Mouse (Mus musculus) spleen, adult 2 months (tissue): ENCODE measurements around the gene Pprc1. TPM values are rescaled to one million over a fixed set of nuclear protein-coding genes. Genes with fewer than 3 reads are reported as not detected.
A peak's percentile ranks its signal among the peaks of the same experiment; 100 is the strongest.

Experiments used
- DNase-seq, 2 experiments: peaks; one replicate each; pipeline versions ENCODE4 v3.0.0 to v3.0.0-alpha.2; 2012 to 2021; ENCODE audit warnings: low spot score in 2 of 2, low read depth in 1 of 2
- H3K27ac ChIP-seq: fragments of 200-500 bp; 2 replicates; pipeline ENCODE4 v1.5.1; 2012; ENCODE audit warnings: low read length, inconsistent platforms; ENCODE audit not compliant: insufficient read depth
- H3K27me3 ChIP-seq: fragments of 200-500 bp; 2 replicates; pipeline ENCODE4 v1.6.1; 2012; ENCODE audit warnings: mild to moderate bottlenecking, moderate library complexity, low read length, inconsistent platforms; ENCODE audit not compliant: control insufficient read depth, insufficient read depth
- H3K36me3 ChIP-seq: fragments of 200-500 bp; 2 replicates; pipeline ENCODE4 v1.6.1; 2012; ENCODE audit warnings: mild to moderate bottlenecking, low read length, inconsistent platforms; ENCODE audit not compliant: control insufficient read depth, insufficient read depth
- H3K4me1 ChIP-seq: fragments of 200-500 bp; 2 replicates; pipeline ENCODE4 v1.6.1; 2011; ENCODE audit warnings: inconsistent platforms; ENCODE audit not compliant: control insufficient read depth, insufficient read depth, insufficient read length
- H3K4me3 ChIP-seq: fragments of 200-500 bp; 2 replicates; pipeline ENCODE4 v1.5.1; 2011; ENCODE audit warnings: mild to moderate bottlenecking, inconsistent platforms; ENCODE audit not compliant: insufficient read depth, insufficient read length; ENCODE audit errors: extremely low read depth
- CTCF ChIP-seq: fragments of 200-500 bp; IDR thresholded peaks from 2 replicates; pipeline ENCODE4 v1.5.1; 2011; ENCODE audit warnings: mild to moderate bottlenecking, inconsistent platforms; ENCODE audit not compliant: insufficient read depth, insufficient read length, insufficient replicate concordance; ENCODE audit errors: extremely low read depth
- POLR2A ChIP-seq: fragments of 200-500 bp; IDR thresholded peaks from 2 replicates; pipeline ENCODE4 v1.6.1; 2011; ENCODE audit warnings: low read depth, low read length, inconsistent platforms
- WGBS: fragments of 180-500 bp; shearing (Covaris S2); methylation state at CpG from one replicate; pipeline ENCODE4 v1.1.7; 2018; 5-methylcytosine and 5-hydroxymethylcytosine counted together
- polyA plus RNA-seq: library from polyadenylated mRNA; depleted of rRNA; stranded (reverse); fragments of >200 nt; gene quantifications from 2 replicates; pipeline ENCODE4 v1.2.3, GENCODE M21; 2012

Gene Pprc1
- polyA plus RNA-seq, 1 experiment, result 28.5 TPM

DNA sequence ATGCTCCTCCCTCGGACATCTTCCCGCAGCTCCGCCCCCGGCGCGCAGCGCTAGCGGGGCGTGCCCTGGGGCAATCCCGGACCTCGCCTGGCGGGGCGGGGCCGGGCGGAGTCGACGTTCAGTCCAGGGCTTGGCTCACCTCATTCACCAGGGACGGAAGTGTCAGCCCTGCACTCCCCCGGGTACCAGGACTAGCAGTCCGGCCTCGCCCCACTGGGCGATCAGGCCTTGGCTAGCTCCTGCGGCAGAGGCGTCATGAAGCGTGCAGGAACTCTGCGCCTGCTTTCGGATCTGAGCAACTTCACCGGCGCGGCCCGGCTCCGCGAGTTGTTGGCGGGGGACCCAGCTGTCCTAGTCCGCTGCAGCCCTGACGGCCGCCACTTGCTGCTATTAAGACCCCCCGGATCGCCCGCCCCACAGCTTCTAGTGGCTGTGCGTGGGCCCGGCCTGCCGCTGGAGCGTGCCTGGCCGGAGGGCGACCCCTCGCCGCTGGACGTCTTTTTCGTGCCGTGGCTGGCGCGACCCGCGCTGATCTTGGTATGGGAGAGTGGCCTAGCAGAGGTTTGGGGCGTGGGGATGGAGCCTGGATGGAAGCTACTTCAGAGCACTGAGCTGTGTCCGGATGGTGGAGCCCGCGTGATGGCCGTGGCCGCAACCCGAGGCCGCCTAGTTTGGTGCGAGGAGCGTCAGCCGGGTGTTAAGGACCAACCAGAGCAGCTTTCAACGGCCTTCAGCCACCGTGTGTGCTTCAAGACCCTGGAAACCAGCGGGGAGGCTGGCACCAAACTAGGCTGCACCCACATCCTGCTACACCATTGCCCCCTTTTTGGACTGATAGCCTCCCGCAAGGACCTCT lies 41.1 kb upstream of the Pprc1 start, which contains the start of gene Hps6:
TSS of gene Hps6 (plus strand) at position 138 of the 856 bp plus-strand sequence.
- Histone ChIP-seq H3K4me1 (peaks cover 20% of the 10 kb centered on the region), H3K36me3 (peaks cover 3% of the 10 kb centered on the region; the same call in 1 of the 2 replicates), H3K27me3 (no peaks in the 10 kb centered on the region), H3K27ac (peak within 1 kb of the TSS; percentile 61), H3K4me3 (peak within 1 kb of the TSS; percentile 78)
- TF ChIP-seq CTCF (no peak), POLR2A (peak; percentile 78)
- DNase-seq, result peak; percentile 59 to 90
- WGBS, result 1% methylated on average over 69 of the region's 70 CpGs

DNA sequence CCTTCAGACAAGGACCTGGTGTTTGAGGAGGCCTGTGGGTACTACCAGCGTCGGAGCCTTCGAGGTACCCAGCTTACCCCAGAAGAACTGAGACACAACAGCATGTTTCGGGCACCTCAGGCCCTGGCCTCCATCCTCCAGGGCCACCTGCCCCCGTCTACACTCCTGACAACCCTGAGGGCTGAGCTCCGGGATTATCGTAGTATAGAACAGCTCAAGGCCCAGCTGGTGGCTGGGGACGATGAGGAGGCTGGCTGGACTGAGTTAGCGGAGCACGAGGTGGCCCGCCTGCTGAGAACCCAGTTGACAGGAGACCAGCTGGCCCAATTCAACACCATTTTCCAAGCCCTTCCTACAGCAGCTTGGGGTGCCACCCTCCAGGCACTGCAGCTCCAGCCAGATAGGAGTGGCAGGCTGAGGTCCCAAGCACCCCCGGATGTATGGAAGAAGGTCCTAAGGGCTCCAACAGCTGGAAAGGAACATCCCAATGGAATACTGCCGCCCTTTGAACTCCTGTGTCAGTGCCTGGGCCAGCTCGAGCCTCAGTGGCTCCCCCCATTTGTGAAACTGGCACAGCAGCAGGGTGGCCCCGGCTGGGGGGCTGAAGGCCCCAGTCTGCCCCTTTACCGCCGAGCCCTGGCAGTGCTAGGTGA lies 39.7 kb upstream of the Pprc1 start:
- Histone ChIP-seq H3K4me3 (no peak overlapping the region), H3K36me3 (peaks cover 3% of the 10 kb centered on the region; the same call in 1 of the 2 replicates), H3K4me1 (peaks cover 20% of the 10 kb centered on the region), H3K27ac (no peak overlapping the region), H3K27me3 (no peaks in the 10 kb centered on the region)
- TF ChIP-seq CTCF (no peak), POLR2A (no peak)
- no peak for DNase-seq
- 87% methylated on average over 17 of the region's 17 CpGs for WGBS

DNA sequence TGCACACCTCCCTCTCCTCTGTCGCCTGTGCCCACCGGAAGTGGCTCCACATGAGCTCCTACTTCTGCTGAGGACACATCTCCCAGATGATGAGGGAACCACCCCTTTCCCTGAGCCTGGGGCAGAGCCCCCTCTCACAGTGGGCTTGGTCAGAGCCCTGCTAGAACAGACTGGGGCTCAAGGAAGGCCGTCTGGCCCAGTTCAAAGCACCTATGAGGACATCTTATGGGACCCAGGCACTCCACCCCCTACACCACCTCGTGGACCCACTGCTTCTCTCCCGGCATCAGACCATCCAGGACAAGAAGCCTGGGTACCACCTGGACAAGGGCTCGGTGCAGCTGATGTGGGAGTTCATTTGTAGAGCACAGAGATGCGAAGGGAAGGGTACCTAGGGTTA lies 39.0 kb upstream of the Pprc1 start:
- no peak for DNase-seq
- WGBS, result 94% methylated on average over 7 of the region's 7 CpGs
- TF ChIP-seq POLR2A (no peak), CTCF (no peak)
- no peak overlapping the region for H3K4me3 ChIP-seq
- H3K36me3 ChIP-seq, result peaks cover 3% of the 10 kb centered on the region; the same call in 1 of the 2 replicates
- no peak overlapping the region for H3K27ac ChIP-seq
- H3K27me3 ChIP-seq, result no peaks in the 10 kb centered on the region
- H3K4me1 ChIP-seq, result peaks cover 20% of the 10 kb centered on the region

DNA sequence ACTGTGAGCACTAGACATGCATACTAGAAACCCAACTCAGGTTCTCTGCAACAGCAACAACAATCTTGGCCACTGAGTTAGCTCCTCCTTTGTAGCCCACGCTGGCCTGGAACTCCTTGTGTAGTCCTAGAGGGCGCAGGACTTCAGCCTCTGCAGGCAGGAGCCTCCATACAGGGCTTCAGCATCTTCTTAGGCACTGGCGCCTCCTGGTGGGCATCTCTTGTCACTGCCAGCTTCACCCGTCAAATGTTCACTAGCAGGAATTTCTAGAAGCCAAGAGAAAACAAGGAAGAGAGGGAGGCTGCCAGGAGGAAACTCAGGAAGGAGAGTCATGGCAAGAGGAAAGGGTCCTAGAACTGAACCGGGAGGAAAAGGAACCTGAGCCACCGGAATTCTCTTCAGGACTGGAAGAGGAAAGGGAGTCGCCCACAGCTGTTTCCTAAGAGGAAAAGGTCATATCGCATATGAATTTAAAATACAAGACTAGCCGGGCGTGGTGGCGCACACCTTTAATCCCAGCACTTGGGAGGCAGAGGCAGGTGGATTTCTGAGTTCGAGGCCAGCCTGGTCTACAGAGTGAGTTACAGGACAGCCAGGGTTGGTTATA lies 30.0 kb upstream of the Pprc1 start:
- DNase-seq, result peak; percentile 64 to 80
- no peak overlapping the region for H3K27ac ChIP-seq
- 10% methylated on average over 12 of the region's 12 CpGs for WGBS
- no peak overlapping the region for H3K4me3 ChIP-seq
- TF ChIP-seq POLR2A (no peak), CTCF (peak; percentile 96)
- H3K27me3 ChIP-seq, result peaks cover 1% of the 10 kb centered on the region; the same call in 1 of the 2 replicates
- H3K4me1 ChIP-seq, result no peaks in the 10 kb centered on the region
- H3K36me3 ChIP-seq, result no peaks in the 10 kb centered on the region

GRCm38 (mm10) chr19:46016023-46016422 lies 28.7 kb upstream of the Pprc1 start:
- H3K36me3 ChIP-seq, result no peaks in the 10 kb centered on the region
- WGBS, result 90% methylated on average over 2 of the region's 2 CpGs
- no peak overlapping the region for H3K27ac ChIP-seq
- TF ChIP-seq POLR2A (no peak), CTCF (no peak)
- H3K4me3 ChIP-seq, result no peak overlapping the region
- H3K27me3 ChIP-seq, result peaks cover 1% of the 10 kb centered on the region; the same call in 1 of the 2 replicates
- no peak for DNase-seq
- H3K4me1 ChIP-seq, result no peaks in the 10 kb centered on the region

DNA sequence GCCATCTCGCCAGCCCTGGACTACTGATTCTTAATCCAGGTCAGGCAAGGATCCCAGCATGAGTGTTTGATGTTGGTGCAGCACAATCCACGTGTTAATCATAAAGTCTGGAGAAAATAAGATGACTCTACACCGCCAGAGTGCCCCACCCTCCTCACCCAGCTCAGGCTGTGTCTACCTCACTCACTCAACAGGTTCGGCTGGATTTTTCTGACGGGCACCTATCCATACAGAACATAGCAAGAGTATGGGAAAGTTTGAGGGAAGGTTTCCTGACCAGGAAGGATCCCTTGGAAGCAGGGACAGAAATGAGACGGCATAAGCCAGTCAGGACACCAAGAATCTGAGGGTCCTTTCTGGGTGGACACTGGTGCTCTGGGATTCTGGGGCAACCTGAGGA lies 19.7 kb upstream of the Pprc1 start:
- Histone ChIP-seq H3K36me3 (no peaks in the 10 kb centered on the region), H3K27ac (no peak overlapping the region), H3K27me3 (no peaks in the 10 kb centered on the region), H3K4me1 (no peaks in the 10 kb centered on the region), H3K4me3 (no peak overlapping the region)
- no peak for TF ChIP-seq POLR2A
- DNase-seq, result no peak
- WGBS, result 86% methylated on average over 6 of the region's 6 CpGs
